In genomic region chr5:139088173-139088572, GRCm38 (mm10) we compare ENCODE assay signal across 11 mouse cellular contexts.
A peak's percentile ranks its signal among the peaks of the same experiment; 100 is the strongest.
DNase-seq lines count a peak whose midpoint lies in the region; ATAC-seq and TF ChIP-seq lines count a peak whose summit lies in the region.
"Had no signal": no experiment of that assay in that cellular context is flagged by ENCODE, and none has a peak within 500 bp of the region (broad histone marks: within the 10 kb centered on the region; RNA-seq: fewer than 3 reads in every experiment).

No protein-coding gene starts in this region.

- TF ChIP-seq CTCF in gastrocnemius, adult 2 months (IDR thresholded peaks at IDR 0.05) = peak; percentile 50

- ATAC-seq in midbrain, embryonic 11.5 days (ENCODE audit: low FRiP score) = no peak
- no peak for ATAC-seq in midbrain, embryonic 15.5 days (replicated peaks)
- no peak for ATAC-seq in forebrain, embryonic 13.5 days

- H3K9ac ChIP-seq in midbrain, embryonic 11.5 days (ENCODE audit: low read length) = no peak overlapping the region
- no peak overlapping the region for H3K9ac ChIP-seq in midbrain, embryonic 15.5 days
- H3K9ac ChIP-seq in forebrain, embryonic 13.5 days = no peak overlapping the region
- H3K9ac ChIP-seq: hindbrain, embryonic 12.5 days; limb, embryonic 13.5 days had no signal

- no peaks in the 10 kb centered on the region for H3K9me3 ChIP-seq in midbrain, embryonic 11.5 days (ENCODE audit: control insufficient read depth, low read length)
- no peaks in the 10 kb centered on the region for H3K9me3 ChIP-seq in midbrain, embryonic 15.5 days
- H3K9me3 ChIP-seq in forebrain, embryonic 13.5 days (replicated peaks) = no peaks in the 10 kb centered on the region
- H3K9me3 ChIP-seq: limb, embryonic 13.5 days had no signal

- H3K36me3 ChIP-seq in midbrain, embryonic 11.5 days (ENCODE audit: control insufficient read depth, insufficient read depth, low read length) = no peaks in the 10 kb centered on the region
- 0 out of 2 replicates have a peak, but pooled peaks cover 3% of the 10 kb centered on the region for H3K36me3 ChIP-seq in midbrain, embryonic 15.5 days (replicated peaks)
- H3K36me3 ChIP-seq in splenic B cell, adult 2 months (ENCODE audit: control insufficient read depth, insufficient read depth, low read length, poor library complexity, severe bottlenecking) = no peaks in the 10 kb centered on the region
- H3K36me3 ChIP-seq in forebrain, embryonic 13.5 days (ENCODE audit: poor library complexity, severe bottlenecking) = no peaks in the 10 kb centered on the region
- H3K36me3 ChIP-seq: hindbrain, embryonic 12.5 days; limb, embryonic 13.5 days had no signal

- H3K4me1 ChIP-seq in midbrain, embryonic 11.5 days (ENCODE audit: control insufficient read depth, insufficient read depth, low read length) = no peaks in the 10 kb centered on the region
- H3K4me1 ChIP-seq in midbrain, embryonic 15.5 days = no peaks in the 10 kb centered on the region
- no peaks in the 10 kb centered on the region for H3K4me1 ChIP-seq in forebrain, embryonic 13.5 days
- H3K4me1 ChIP-seq: limb, embryonic 13.5 days had no signal

- no peaks in the 10 kb centered on the region for H3K27me3 ChIP-seq in midbrain, embryonic 11.5 days (ENCODE audit: control insufficient read depth, insufficient read depth, low read length)
- no peaks in the 10 kb centered on the region for H3K27me3 ChIP-seq in midbrain, embryonic 15.5 days (replicated peaks)
- no peaks in the 10 kb centered on the region; the same call in 1 of the 2 replicates for H3K27me3 ChIP-seq in splenic B cell, adult 2 months (ENCODE audit: control insufficient read depth, insufficient read depth, low read length, poor library complexity, severe bottlenecking)
- no peaks in the 10 kb centered on the region for H3K27me3 ChIP-seq in forebrain, embryonic 13.5 days
- H3K27me3 ChIP-seq: hindbrain, embryonic 12.5 days; limb, embryonic 13.5 days had no signal

- no peak overlapping the region for H3K4me2 ChIP-seq in midbrain, embryonic 11.5 days
- no peak overlapping the region for H3K4me2 ChIP-seq in midbrain, embryonic 15.5 days
- H3K4me2 ChIP-seq in forebrain, embryonic 13.5 days = no peak overlapping the region
- H3K4me2 ChIP-seq: hindbrain, embryonic 12.5 days; limb, embryonic 13.5 days had no signal

- no peak overlapping the region for H3K4me3 ChIP-seq in gastrocnemius, adult 2 months
- no peak overlapping the region for H3K4me3 ChIP-seq in midbrain, embryonic 11.5 days (ENCODE audit: low read depth, low read length)
- H3K4me3 ChIP-seq in midbrain, embryonic 15.5 days = no peak overlapping the region
- no peak overlapping the region for H3K4me3 ChIP-seq in forebrain, embryonic 13.5 days
- H3K4me3 ChIP-seq: hindbrain, embryonic 12.5 days; limb, embryonic 13.5 days had no signal

- intact Hi-C loops in gastrocnemius, adult 2 months (cut with DNase I) = no loop called here
- intact Hi-C loops in gastrocnemius, postnatal 36 days (cut with DNase I) = loop anchor here (5.0 kb wide), 2 partner anchors 76 to 89 kb away; no protein-coding TSS in a partner anchor

- WGBS in midbrain, embryonic 11.5 days = 85% methylated on average over 5 of the region's 5 CpGs
- 90% methylated on average over 5 of the region's 5 CpGs for WGBS in midbrain, embryonic 15.5 days
- WGBS in forebrain, embryonic 13.5 days = 88% methylated on average over 5 of the region's 5 CpGs

- no peak for DNase-seq in gastrocnemius, adult 2 months
- no peak for DNase-seq in gastrocnemius, postnatal 36 days
- DNase-seq in midbrain, embryonic 11.5 days (ENCODE audit: low spot score, missing footprints) = peak; percentile 76
- peak; percentile 7 for DNase-seq in T-cell, adult 2 months (ENCODE audit: low spot score)
- DNase-seq in splenic B cell, adult 2 months (ENCODE audit: low read depth, low spot score) = peak; percentile 35
- no peak for DNase-seq in adrenal gland, postnatal 14 days
- DNase-seq: gastrocnemius, postnatal 14 days had no signal

- no peak overlapping the region for H3K27ac ChIP-seq in gastrocnemius, adult 2 months
- no peak overlapping the region for H3K27ac ChIP-seq in midbrain, embryonic 11.5 days (ENCODE audit: low read depth, low read length)
- H3K27ac ChIP-seq in midbrain, embryonic 15.5 days = no peak overlapping the region
- no peak overlapping the region for H3K27ac ChIP-seq in forebrain, embryonic 13.5 days
- H3K27ac ChIP-seq: hindbrain, embryonic 12.5 days; limb, embryonic 13.5 days had no signal

Comparison
In these comparisons a context has a peak if more than half of its experiments do, and no peak if none do; other contexts are left out.
1. DNase-seq: peak in midbrain, embryonic 11.5 days (single experiment), T-cell, adult 2 months (single experiment) and splenic B cell, adult 2 months (single experiment); none in gastrocnemius, adult 2 months (single experiment), gastrocnemius, postnatal 36 days (0 of 2) and adrenal gland, postnatal 14 days (single experiment).